ENCODE assay signal across 8 mouse cellular contexts in the genomic region with DNA sequence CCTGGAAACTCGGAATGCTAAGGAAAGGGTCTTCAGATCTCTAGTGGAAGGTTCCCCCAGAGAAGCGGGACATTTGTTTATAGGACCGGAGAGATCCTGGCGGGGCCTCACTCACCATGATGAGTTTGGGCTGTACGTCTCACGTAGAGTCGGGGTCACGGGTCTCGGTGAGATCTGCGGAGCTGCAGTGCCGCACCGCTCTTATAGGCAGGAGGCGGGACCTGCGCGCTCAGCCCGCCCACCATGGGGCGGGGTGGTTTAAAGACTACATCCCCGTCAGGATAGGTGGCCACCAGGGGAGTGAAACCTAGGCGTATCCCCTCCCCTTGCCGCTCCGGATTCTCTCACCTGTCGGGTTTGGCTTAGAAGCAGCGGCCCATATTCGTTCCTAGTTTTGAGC. TPM values are rescaled to one million over a fixed set of nuclear protein-coding genes. Genes with fewer than 3 reads are reported as not detected.
DNase-seq lines count a peak whose midpoint lies in the region; ATAC-seq and TF ChIP-seq lines count a peak whose summit lies in the region.

No protein-coding gene starts in this region.

- peak overlapping the region; percentile 98 for H3K4me3 ChIP-seq in bone marrow, adult 2 months (replicated peaks; ENCODE audit: control insufficient read depth, low read depth, low read length)
- peak overlapping the region; percentile 57 for H3K4me3 ChIP-seq in embryonic facial prominence, embryonic 15.5 days (replicated peaks)
- H3K4me3 ChIP-seq in heart, embryonic 10.5 days: peak overlapping the region; percentile 72
- peak overlapping the region; percentile 59 for H3K4me3 ChIP-seq in kidney, embryonic 15.5 days (replicated peaks)
- H3K4me3 ChIP-seq in limb, embryonic 15.5 days: peak overlapping the region; percentile 57
- H3K4me3 ChIP-seq in midbrain, postnatal 0 days (ENCODE audit: low read depth, low read length): peak overlapping the region; percentile 61

- H3K27me3 ChIP-seq in embryonic facial prominence, embryonic 15.5 days: peaks cover 51% of the 10 kb centered on the region
- H3K27me3 ChIP-seq in heart, embryonic 10.5 days (ENCODE audit: insufficient read depth, poor library complexity, severe bottlenecking): peaks cover 62% of the 10 kb centered on the region
- peaks cover 57% of the 10 kb centered on the region for H3K27me3 ChIP-seq in kidney, embryonic 15.5 days
- peaks cover 53% of the 10 kb centered on the region for H3K27me3 ChIP-seq in limb, embryonic 15.5 days
- peaks cover 12% of the 10 kb centered on the region for H3K27me3 ChIP-seq in midbrain, postnatal 0 days (ENCODE audit: insufficient read depth, low read length)

- H3K9me3 ChIP-seq in embryonic facial prominence, embryonic 15.5 days (replicated peaks): no peaks in the 10 kb centered on the region
- no peaks in the 10 kb centered on the region for H3K9me3 ChIP-seq in heart, embryonic 10.5 days
- H3K9me3 ChIP-seq in kidney, embryonic 15.5 days (replicated peaks): no peaks in the 10 kb centered on the region
- no peaks in the 10 kb centered on the region for H3K9me3 ChIP-seq in limb, embryonic 15.5 days
- H3K9me3 ChIP-seq in midbrain, postnatal 0 days (ENCODE audit: low read length): no peaks in the 10 kb centered on the region

- H3K4me1 ChIP-seq in bone marrow, adult 2 months (ENCODE audit: control insufficient read depth, insufficient read depth, low read length): peaks cover 12% of the 10 kb centered on the region
- peaks cover 18% of the 10 kb centered on the region for H3K4me1 ChIP-seq in embryonic facial prominence, embryonic 15.5 days
- peaks cover 22% of the 10 kb centered on the region for H3K4me1 ChIP-seq in heart, embryonic 10.5 days
- H3K4me1 ChIP-seq in kidney, embryonic 15.5 days: peaks cover 43% of the 10 kb centered on the region
- peaks cover 22% of the 10 kb centered on the region for H3K4me1 ChIP-seq in limb, embryonic 15.5 days
- H3K4me1 ChIP-seq in midbrain, postnatal 0 days (ENCODE audit: insufficient read depth, low read length): 0 out of 2 replicates have a peak, but pooled peaks cover 4% of the 10 kb centered on the region

- TF ChIP-seq CTCF in bone marrow, adult 2 months (IDR thresholded peaks at IDR 0.05; ENCODE audit: control insufficient read depth, insufficient read depth, low read length): peak; percentile 44
- peak; percentile 45 for TF ChIP-seq CTCF in midbrain, postnatal 0 days (IDR thresholded peaks at IDR 0.05)

- H3K4me2 ChIP-seq in embryonic facial prominence, embryonic 15.5 days (replicated peaks): peak overlapping the region; percentile 98
- H3K4me2 ChIP-seq in kidney, embryonic 15.5 days: peak overlapping the region; percentile 98
- H3K4me2 ChIP-seq in limb, embryonic 15.5 days: peak overlapping the region; percentile 96
- peak overlapping the region; percentile 99 for H3K4me2 ChIP-seq in midbrain, postnatal 0 days (ENCODE audit: low read depth, low read length, poor library complexity, severe bottlenecking)

- TF ChIP-seq POLR2A in bone marrow, adult 2 months (IDR thresholded peaks at IDR 0.05; ENCODE audit: borderline replicate concordance, control insufficient read depth, low read depth, low read length): peak; percentile 100

- WGBS in bone marrow, adult 2 months: under 1% methylated on average over 24 of the region's 24 CpGs
- under 1% methylated on average over 24 of the region's 24 CpGs for WGBS in embryonic facial prominence, embryonic 15.5 days
- under 1% methylated on average over 24 of the region's 24 CpGs for WGBS in heart, embryonic 10.5 days
- under 1% methylated on average over 24 of the region's 24 CpGs for WGBS in kidney, embryonic 15.5 days
- under 1% methylated on average over 24 of the region's 24 CpGs for WGBS in limb, embryonic 15.5 days
- 0% methylated on average over 24 of the region's 24 CpGs for WGBS in midbrain, postnatal 0 days

- H3K27ac ChIP-seq in bone marrow, adult 2 months (ENCODE audit: control insufficient read depth, insufficient read depth, low read depth, low read length, poor library complexity): peak overlapping the region; percentile 94
- H3K27ac ChIP-seq in embryonic facial prominence, embryonic 15.5 days (replicated peaks): peak overlapping the region; percentile 51; the same call in 1 of the 2 replicates
- peak overlapping the region; percentile 76 for H3K27ac ChIP-seq in heart, embryonic 10.5 days
- peak overlapping the region; percentile 32; the same call in 1 of the 2 replicates for H3K27ac ChIP-seq in kidney, embryonic 15.5 days
- H3K27ac ChIP-seq in limb, embryonic 15.5 days: peak overlapping the region; percentile 43; the same call in 1 of the 2 replicates
- no peak overlapping the region for H3K27ac ChIP-seq in midbrain, postnatal 0 days (ENCODE audit: low read depth, low read length)

- peaks cover 18% of the 10 kb centered on the region for H3K36me3 ChIP-seq in embryonic facial prominence, embryonic 15.5 days
- peaks cover 23% of the 10 kb centered on the region for H3K36me3 ChIP-seq in heart, embryonic 10.5 days
- peaks cover 23% of the 10 kb centered on the region for H3K36me3 ChIP-seq in kidney, embryonic 15.5 days
- H3K36me3 ChIP-seq in limb, embryonic 15.5 days: peaks cover 19% of the 10 kb centered on the region
- H3K36me3 ChIP-seq in midbrain, postnatal 0 days (ENCODE audit: insufficient read depth, low read length): peaks cover 11% of the 10 kb centered on the region; the same call in 1 of the 2 replicates

- peak; percentile 86 for DNase-seq in 3134 (ENCODE audit: extremely low read depth, insufficient read length, low spot score)
- peak; percentile 92 for DNase-seq in heart, embryonic 10.5 days (ENCODE audit: low spot score)
- DNase-seq in midbrain, postnatal 0 days (ENCODE audit: low spot score): peak; percentile 87
- DNase-seq in spleen, postnatal 14 days (ENCODE audit: low spot score in 2 of 2): peak; percentile 98

- ATAC-seq in embryonic facial prominence, embryonic 15.5 days (ENCODE audit: insufficient number of reproducible peaks, low FRiP score, low TSS enrichment, low read depth): peak; percentile 85
- peak; percentile 85 for ATAC-seq in kidney, embryonic 15.5 days (replicated peaks; ENCODE audit: low FRiP score)
- peak; percentile 81 for ATAC-seq in limb, embryonic 15.5 days (ENCODE audit: insufficient number of reproducible peaks, low FRiP score, low TSS enrichment, low read depth)
- ATAC-seq in midbrain, postnatal 0 days (ENCODE audit: low FRiP score): peak; percentile 90

- H3K9ac ChIP-seq in embryonic facial prominence, embryonic 15.5 days: peak overlapping the region; percentile 48
- H3K9ac ChIP-seq in kidney, embryonic 15.5 days: peak overlapping the region; percentile 57
- peak overlapping the region; percentile 36 for H3K9ac ChIP-seq in limb, embryonic 15.5 days
- H3K9ac ChIP-seq in midbrain, postnatal 0 days (replicated peaks; ENCODE audit: low read length, poor library complexity, severe bottlenecking): peak overlapping the region; percentile 73

RNA-seq across cellular contexts. Expression of gene Tuba4a, which starts 0.6 kb away (rescaled TPM):
- 422 and 591 TPM in 2 replicates for polyA plus RNA-seq in bone marrow, adult 2 months (2011; ENCODE audit: insufficient read depth, insufficient read length, low replicate concordance, missing spikeins)
- 94.8 and 98.3 TPM in 2 replicates for polyA plus RNA-seq in embryonic facial prominence, embryonic 15.5 days (2015; fragmentation: Nextera tagmentation; extraction: Ambion mirVana)
- polyA plus RNA-seq in heart, embryonic 10.5 days (2016; fragmentation: Nextera tagmentation; extraction: Ambion mirVana): 35.2 and 50.8 TPM in 2 replicates
- polyA plus RNA-seq in kidney, embryonic 15.5 days (2015; fragmentation: Nextera tagmentation; extraction: Ambion mirVana): 63.8 and 64.3 TPM in 2 replicates
- 124 and 168 TPM in 2 replicates for polyA plus RNA-seq in limb, embryonic 15.5 days (2015; fragmentation: Nextera tagmentation; extraction: Ambion mirVana)
- total RNA-seq in midbrain, postnatal 0 days (2014; rRNA removed): 99.2 and 165 TPM in 2 replicates
- 87.0 and 115 TPM in 2 replicates for polyA plus RNA-seq in midbrain, postnatal 0 days (2015; fragmentation: Nextera tagmentation; extraction: Ambion mirVana)

RNA-seq across cellular contexts. Expression of gene Stk16, which starts 8.4 kb away (rescaled TPM):
- polyA plus RNA-seq in bone marrow, adult 2 months (2011; ENCODE audit: insufficient read depth, insufficient read length, low replicate concordance, missing spikeins): 74.2 and 168 TPM in 2 replicates
- polyA plus RNA-seq in embryonic facial prominence, embryonic 15.5 days (2015; fragmentation: Nextera tagmentation; extraction: Ambion mirVana): 121 and 138 TPM in 2 replicates
- 103 and 131 TPM in 2 replicates for polyA plus RNA-seq in heart, embryonic 10.5 days (2016; fragmentation: Nextera tagmentation; extraction: Ambion mirVana)
- 142 and 148 TPM in 2 replicates for polyA plus RNA-seq in kidney, embryonic 15.5 days (2015; fragmentation: Nextera tagmentation; extraction: Ambion mirVana)
- polyA plus RNA-seq in limb, embryonic 15.5 days (2015; fragmentation: Nextera tagmentation; extraction: Ambion mirVana): 119 TPM in 2 replicates
- total RNA-seq in midbrain, postnatal 0 days (2014; rRNA removed): 98.8 and 130 TPM in 2 replicates
- 111 and 113 TPM in 2 replicates for polyA plus RNA-seq in midbrain, postnatal 0 days (2015; fragmentation: Nextera tagmentation; extraction: Ambion mirVana)

RNA-seq across cellular contexts. Expression of gene Glb1l, which starts 8.5 kb away (rescaled TPM):
- 23.0 and 43.6 TPM in 2 replicates for polyA plus RNA-seq in bone marrow, adult 2 months (2011; ENCODE audit: insufficient read depth, insufficient read length, low replicate concordance, missing spikeins)
- 18.2 and 25.1 TPM in 2 replicates for polyA plus RNA-seq in embryonic facial prominence, embryonic 15.5 days (2015; fragmentation: Nextera tagmentation; extraction: Ambion mirVana)
- polyA plus RNA-seq in heart, embryonic 10.5 days (2016; fragmentation: Nextera tagmentation; extraction: Ambion mirVana): 7.9 and 10.9 TPM in 2 replicates
- 44.9 and 45.8 TPM in 2 replicates for polyA plus RNA-seq in kidney, embryonic 15.5 days (2015; fragmentation: Nextera tagmentation; extraction: Ambion mirVana)
- 16.7 and 19.0 TPM in 2 replicates for polyA plus RNA-seq in limb, embryonic 15.5 days (2015; fragmentation: Nextera tagmentation; extraction: Ambion mirVana)
- total RNA-seq in midbrain, postnatal 0 days (2014; rRNA removed): 18.3 and 25.6 TPM in 2 replicates
- polyA plus RNA-seq in midbrain, postnatal 0 days (2015; fragmentation: Nextera tagmentation; extraction: Ambion mirVana): 18.2 and 18.4 TPM in 2 replicates

RNA-seq across cellular contexts. Expression of gene A630095N17Rik, which starts 12.8 kb away (rescaled TPM):
- polyA plus RNA-seq in bone marrow, adult 2 months (2011; ENCODE audit: insufficient read depth, insufficient read length, low replicate concordance, missing spikeins): not detected in 2 replicates
- polyA plus RNA-seq in embryonic facial prominence, embryonic 15.5 days (2015; fragmentation: Nextera tagmentation; extraction: Ambion mirVana): not detected in 2 replicates
- polyA plus RNA-seq in heart, embryonic 10.5 days (2016; fragmentation: Nextera tagmentation; extraction: Ambion mirVana): not detected in 2 replicates
- not detected in 2 replicates for polyA plus RNA-seq in kidney, embryonic 15.5 days (2015; fragmentation: Nextera tagmentation; extraction: Ambion mirVana)
- not detected in 2 replicates for polyA plus RNA-seq in limb, embryonic 15.5 days (2015; fragmentation: Nextera tagmentation; extraction: Ambion mirVana)
- not detected in 2 replicates for total RNA-seq in midbrain, postnatal 0 days (2014; rRNA removed)
- not detected in 2 replicates for polyA plus RNA-seq in midbrain, postnatal 0 days (2015; fragmentation: Nextera tagmentation; extraction: Ambion mirVana)

RNA-seq across cellular contexts. Expression of gene Dnajb2, which starts 17.1 kb away (rescaled TPM):
- 85.8 and 119 TPM in 2 replicates for polyA plus RNA-seq in bone marrow, adult 2 months (2011; ENCODE audit: insufficient read depth, insufficient read length, low replicate concordance, missing spikeins)
- polyA plus RNA-seq in embryonic facial prominence, embryonic 15.5 days (2015; fragmentation: Nextera tagmentation; extraction: Ambion mirVana): 47.9 and 51.3 TPM in 2 replicates
- 24.5 and 32.4 TPM in 2 replicates for polyA plus RNA-seq in heart, embryonic 10.5 days (2016; fragmentation: Nextera tagmentation; extraction: Ambion mirVana)
- 33.8 and 38.6 TPM in 2 replicates for polyA plus RNA-seq in kidney, embryonic 15.5 days (2015; fragmentation: Nextera tagmentation; extraction: Ambion mirVana)
- polyA plus RNA-seq in limb, embryonic 15.5 days (2015; fragmentation: Nextera tagmentation; extraction: Ambion mirVana): 44.5 and 49.5 TPM in 2 replicates
- 43.6 and 46.7 TPM in 2 replicates for total RNA-seq in midbrain, postnatal 0 days (2014; rRNA removed)
- polyA plus RNA-seq in midbrain, postnatal 0 days (2015; fragmentation: Nextera tagmentation; extraction: Ambion mirVana): 61.7 and 65.1 TPM in 2 replicates
